Mouse (Mus musculus): ENCODE data around the gene Fbp1. TPM values are rescaled to one million over a fixed set of nuclear protein-coding genes. Genes with fewer than 3 reads are reported as not detected.
"Not testable (repeated sequence)": the region's sequence is repeated elsewhere in the genome, so short reads cannot be mapped to it uniquely, and the experiment has no call there.

Fbp1 gene
- total RNA-seq, 2 experiments from 2014 or later: not detected

- no peak for DNase-seq
- intact Hi-C loops (cut with DNase I): loop anchor here (1.0 to 10.0 kb wide), 4 partner anchors 91 to 388 kb away; partner anchors contain the start of gene Gm49359
Measured at GRCm38 (mm10) chr13:62855396-62856304, 32.4 kb downstream of the Fbp1 start.

DNA sequence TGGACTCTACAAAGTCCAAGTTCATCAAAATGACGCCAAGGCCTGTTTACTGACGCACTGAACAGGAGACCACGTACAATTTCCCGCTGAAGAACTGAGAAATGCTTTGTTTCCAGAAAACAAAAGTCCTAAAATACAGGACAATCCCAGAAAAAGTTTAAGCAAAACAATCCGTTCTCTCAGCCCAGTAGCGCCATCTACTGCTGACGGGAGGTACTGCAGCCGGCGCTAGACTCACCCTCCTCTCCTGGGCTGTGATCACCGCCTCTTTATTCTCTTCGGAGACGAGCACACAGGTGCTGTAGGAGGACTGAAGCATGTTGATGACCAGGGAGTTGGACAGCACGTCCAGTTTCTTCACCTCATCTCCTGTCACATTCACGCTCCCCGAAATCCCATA is 33.4 kb downstream of the Fbp1 start:
- DNase-seq: peak; percentile 71 to 88
- intact Hi-C loops (cut with DNase I): loop anchor here (2.0 to 10.0 kb wide), 3 partner anchors 90 to 387 kb away; partner anchors contain the start of gene Gm49359

DNA sequence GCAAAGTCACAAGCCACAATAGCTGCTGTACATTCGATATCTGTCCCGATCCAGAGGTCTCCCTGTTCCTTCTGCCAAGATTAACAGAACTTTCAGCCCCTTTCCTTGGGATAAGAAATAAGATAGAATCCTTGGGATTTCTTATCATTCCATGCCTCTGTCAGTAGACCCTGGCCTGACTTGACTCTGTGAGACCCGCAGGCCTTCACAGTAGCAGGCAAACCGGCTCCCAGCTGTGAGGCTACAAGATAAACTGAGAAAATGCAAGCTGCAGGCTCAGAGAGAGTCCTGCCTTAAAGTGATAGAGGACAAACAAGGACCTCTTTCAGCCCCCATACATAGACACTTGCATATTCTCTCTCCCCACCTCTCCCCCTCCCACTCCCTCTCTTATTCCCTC is 54.7 kb downstream of the Fbp1 start:
- intact Hi-C loops (cut with DNase I): no loop called here
- DNase-seq: peak in 1 of 2 experiments; percentile 3

- no peak for DNase-seq
- intact Hi-C loops (cut with DNase I): no loop called here
Measured at GRCm38 (mm10) chr13:62832239-62832638, 55.8 kb downstream of the Fbp1 start.

DNA sequence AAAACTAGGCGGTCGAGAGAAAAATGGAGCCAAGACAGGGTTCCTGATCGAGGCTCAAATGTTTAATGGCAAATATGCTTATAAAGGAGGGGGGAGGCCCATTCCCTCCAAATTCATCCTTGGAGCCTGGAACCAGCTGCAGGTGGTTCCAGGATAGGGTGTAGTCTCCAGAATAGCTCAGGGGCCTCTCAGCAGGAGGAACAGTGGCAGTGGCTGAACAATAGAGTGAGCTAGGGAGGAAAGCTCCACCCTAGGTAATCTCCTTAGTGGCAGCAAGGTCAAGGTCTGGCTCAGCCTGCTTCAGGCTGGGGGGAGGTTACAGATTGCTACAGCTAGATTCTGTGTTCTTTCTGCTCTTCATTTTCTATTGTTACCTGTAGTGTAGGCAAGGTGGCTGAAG is 72.4 kb downstream of the Fbp1 start:
- intact Hi-C loops (cut with DNase I); DNase-seq: not testable (repeated sequence)

Other genes with a start within 250 kb of the Fbp1 start
- 1 to 10 TPM; 4.4 to 5.4 TPM for gene Platr25, start 127.6 kb downstream of the Fbp1 start, total RNA-seq (2021)
- gene Gm5141, start 102.5 kb downstream of the Fbp1 start, total RNA-seq (2021): 1 to 10 TPM; 1.0 to 1.6 TPM
- gene Fbp2, start 29.9 kb downstream of the Fbp1 start, total RNA-seq (2021): 10 to 100 TPM; 33.8 to 39.5 TPM
- 100 to 1,000 TPM; 121 to 143 TPM for gene 2010111I01Rik, start 76.6 kb upstream of the Fbp1 start, total RNA-seq (2021)